Mouse (Mus musculus) ES-E14 (cell line): ENCODE data around the gene Rmdn2. TPM values are rescaled to one million over a fixed set of nuclear protein-coding genes. Genes with fewer than 3 reads are reported as not detected.

Experiments
- DNase-seq: peaks from one replicate; pipeline ENCODE4 v3.0.0-alpha.2; 2013; ENCODE audit warnings: low read depth, low spot score
- H3K27ac ChIP-seq: 2 replicates; pipeline ENCODE4 v1.5.1; 2012; ENCODE audit warnings: low read depth, mild to moderate bottlenecking, low read length, moderate library complexity, mixed read lengths; ENCODE audit not compliant: poor library complexity, insufficient read depth, severe bottlenecking
- H3K36me3 ChIP-seq: 2 replicates; pipeline ENCODE4 v1.6.1; 2012; ENCODE audit warnings: mild to moderate bottlenecking, low read length, moderate library complexity, mixed read lengths; ENCODE audit not compliant: control insufficient read depth, poor library complexity, insufficient read depth, severe bottlenecking
- H3K4me1 ChIP-seq, 2 experiments: fragments of 150-350 bp in 1 of 2; sonication (generic) in 1 of 2; 2 replicates each; pipeline ENCODE4 v1.6.1; 2012; ENCODE audit warnings: low read length in 2 of 2, mild to moderate bottlenecking in 1 of 2, mixed read lengths in 1 of 2; ENCODE audit not compliant: control insufficient read depth in 2 of 2, insufficient read depth in 2 of 2, poor library complexity in 1 of 2
- H3K4me3 ChIP-seq, 2 experiments: fragments of 150-350 bp in 1 of 2; sonication (generic) in 1 of 2; 2 replicates each; pipeline ENCODE4 v1.5.1; 2012; ENCODE audit warnings: low read length in 2 of 2, low read depth in 1 of 2, mild to moderate bottlenecking in 1 of 2, mixed read lengths in 1 of 2; ENCODE audit not compliant: insufficient read depth in 1 of 2, poor library complexity in 1 of 2, severe bottlenecking in 1 of 2
- H3K9ac ChIP-seq: 2 replicates; pipeline ENCODE4 v1.6.1; 2012; ENCODE audit warnings: low read depth, mild to moderate bottlenecking, low read length, mixed read lengths; ENCODE audit not compliant: poor library complexity, insufficient read depth, severe bottlenecking
- H3K9me3 ChIP-seq: fragments of 150-350 bp; sonication (generic); 2 replicates; pipeline ENCODE4 v1.6.1; 2012; ENCODE audit warnings: low read depth, mild to moderate bottlenecking, low read length; ENCODE audit not compliant: control insufficient read depth, insufficient read depth
- CHD2 ChIP-seq: IDR thresholded peaks from 2 replicates; pipeline ENCODE4 v1.6.1; 2014; ENCODE audit warnings: mild to moderate bottlenecking, low read depth, low read length, inconsistent platforms
- HCFC1 ChIP-seq: IDR thresholded peaks from 2 replicates; pipeline ENCODE4 v1.6.1; 2012; ENCODE audit warnings: low read length, inconsistent platforms, borderline replicate concordance; ENCODE audit not compliant: insufficient read depth
- MAFK ChIP-seq: IDR thresholded peaks from 2 replicates; pipeline ENCODE4 v1.6.1; 2014; ENCODE audit warnings: mild to moderate bottlenecking, low read depth, low read length, inconsistent platforms; ENCODE audit not compliant: insufficient read depth
- ZC3H11A ChIP-seq: IDR thresholded peaks from 2 replicates; pipeline ENCODE4 v1.6.1; 2012; ENCODE audit warnings: low read depth, mild to moderate bottlenecking, inconsistent platforms, low read length, borderline replicate concordance
- ZNF384 ChIP-seq: IDR thresholded peaks from 2 replicates; pipeline ENCODE4 v1.6.1; 2012; ENCODE audit warnings: low read depth, low read length, inconsistent platforms
- in situ Hi-C, 2 experiments: fragments of 600-800 bp; cut with MboI; formaldehyde crosslinking; loops; one replicate each; pipeline ENCODE4 v1.15.1; 2025; ENCODE audit warnings: low sequenced_read_pairs in 2 of 2, inconsistent platforms in 1 of 2; ENCODE audit not compliant: unreplicated experiment in 2 of 2
- total RNA-seq: library from RNA; depleted of rRNA; stranded (reverse); fragments of 300-350 nt; gene quantifications from 2 replicates; pipeline ENCODE4 v1.2.3, GENCODE M21; 2012

Rmdn2 gene
- total RNA-seq, 1 experiment: 11.3 TPM

GRCm38 (mm10) chr17:79664106-79664417 lies 52.4 kb downstream of the Rmdn2 start:
- Histone ChIP-seq H3K4me1 (0 out of 4 replicates have a peak, but pooled peaks cover 0 to under 1% of the 10 kb centered on the region in 2 experiments), H3K27ac (no peak overlapping the region), H3K9ac (no peak overlapping the region), H3K4me3 (no peak overlapping the region), H3K9me3 (no peaks in the 10 kb centered on the region), H3K36me3 (no peaks in the 10 kb centered on the region)
- TF ChIP-seq ZNF384: no peak
- TF ChIP-seq CHD2: no peak
- no peak for DNase-seq
- in situ Hi-C loops: no loop called here

- in situ Hi-C loops: no loop called here
- Histone ChIP-seq H3K4me3 (no peak overlapping the region), H3K4me1 (no peaks in the 10 kb centered on the region), H3K9ac (no peak overlapping the region), H3K9me3 (no peaks in the 10 kb centered on the region), H3K36me3 (no peaks in the 10 kb centered on the region), H3K27ac (no peak overlapping the region)
- DNase-seq: no peak
- TF ChIP-seq ZNF384: no peak
- no peak for TF ChIP-seq MAFK
- no peak for TF ChIP-seq HCFC1
- no peak for TF ChIP-seq CHD2
- TF ChIP-seq ZC3H11A: no peak
Observed at GRCm38 (mm10) chr17:79670837-79671236, 59.2 kb downstream of the Rmdn2 start.

GRCm38 (mm10) chr17:79695106-79695505 lies 83.4 kb downstream of the Rmdn2 start:
- H3K9me3 ChIP-seq: no peaks in the 10 kb centered on the region
- H3K27ac ChIP-seq: no peak overlapping the region
- H3K4me3 ChIP-seq: no peak overlapping the region
- TF ChIP-seq ZNF384 (no peak), ZC3H11A (no peak), CHD2 (no peak), HCFC1 (no peak), MAFK (no peak)
- no peaks in the 10 kb centered on the region for H3K4me1 ChIP-seq
- in situ Hi-C loops: no loop called here
- no peak overlapping the region for H3K9ac ChIP-seq
- no peaks in the 10 kb centered on the region for H3K36me3 ChIP-seq
- DNase-seq: no peak

GRCm38 (mm10) chr17:79695541-79695940 lies 83.9 kb downstream of the Rmdn2 start:
- in situ Hi-C loops: no loop called here

GRCm38 (mm10) chr17:79699197-79699596 lies 87.5 kb downstream of the Rmdn2 start:
- Histone ChIP-seq H3K9ac (no peak overlapping the region), H3K4me1 (no peaks in the 10 kb centered on the region), H3K27ac (no peak overlapping the region), H3K9me3 (no peaks in the 10 kb centered on the region), H3K36me3 (no peaks in the 10 kb centered on the region), H3K4me3 (no peak overlapping the region)
- in situ Hi-C loops: no loop called here
- no peak for DNase-seq
- TF ChIP-seq MAFK: no peak
- TF ChIP-seq CHD2: no peak
- TF ChIP-seq ZC3H11A: peak; percentile 82
- no peak for TF ChIP-seq ZNF384

More at GRCm38 (mm10) chr17:79695541-79695940, 83.9 kb downstream of the Rmdn2 start:
- TF ChIP-seq ZC3H11A: no peak
- no peak for TF ChIP-seq ZNF384
- no peak for TF ChIP-seq CHD2
- TF ChIP-seq HCFC1: no peak
- no peak for TF ChIP-seq MAFK
- no peaks in the 10 kb centered on the region for H3K9me3 ChIP-seq
- no peak overlapping the region for H3K9ac ChIP-seq
- DNase-seq: no peak
- no peak overlapping the region for H3K27ac ChIP-seq
- no peak overlapping the region for H3K4me3 ChIP-seq
- no peaks in the 10 kb centered on the region for H3K4me1 ChIP-seq
- no peaks in the 10 kb centered on the region for H3K36me3 ChIP-seq
